Mouse (Mus musculus) lung, postnatal 0 days (tissue): Measurements from ENCODE around the gene Fam25c.

Experiments used
- CTCF ChIP-seq: IDR thresholded peaks from 2 replicates; pipeline ENCODE4 v1.5.1; 2016; ENCODE audit warnings: antibody characterized with exemption, mild to moderate bottlenecking
- EP300 ChIP-seq: IDR thresholded peaks from 2 replicates; pipeline ENCODE4 v1.6.1; 2016; ENCODE audit warnings: antibody characterized with exemption, mild to moderate bottlenecking, control low read depth

GRCm38 (mm10) chr14:34371763-34372162 lies 16.5 kb upstream of the Fam25c start:
- TF ChIP-seq EP300: no peak
- no peak for TF ChIP-seq CTCF
